Mouse (Mus musculus) CH12F3 (cell line): Measurements from ENCODE around the gene Arhgap21.
"Not testable (repeated sequence)": the region's sequence is repeated elsewhere in the genome, so short reads cannot be mapped to it uniquely, and the experiment has no call there.

Source experiments
- in situ Hi-C: fragments of 300-500 bp; cut with MboI; formaldehyde crosslinking; loops from 2 replicates; pipeline ENCODE4 v1.14.3; 2020; ENCODE audit warnings: low sequenced_read_pairs

Gene Arhgap21

GRCm38 (mm10) chr2:20941105-20941504 lies 27.6 kb downstream of the Arhgap21 start:
- in situ Hi-C loops, result no loop called here

GRCm38 (mm10) chr2:20939367-20939766 lies 29.3 kb downstream of the Arhgap21 start:
- in situ Hi-C loops, result no loop called here

GRCm38 (mm10) chr2:20936609-20937221 lies 32.0 kb downstream of the Arhgap21 start:
- in situ Hi-C loops, result no loop called here

DNA sequence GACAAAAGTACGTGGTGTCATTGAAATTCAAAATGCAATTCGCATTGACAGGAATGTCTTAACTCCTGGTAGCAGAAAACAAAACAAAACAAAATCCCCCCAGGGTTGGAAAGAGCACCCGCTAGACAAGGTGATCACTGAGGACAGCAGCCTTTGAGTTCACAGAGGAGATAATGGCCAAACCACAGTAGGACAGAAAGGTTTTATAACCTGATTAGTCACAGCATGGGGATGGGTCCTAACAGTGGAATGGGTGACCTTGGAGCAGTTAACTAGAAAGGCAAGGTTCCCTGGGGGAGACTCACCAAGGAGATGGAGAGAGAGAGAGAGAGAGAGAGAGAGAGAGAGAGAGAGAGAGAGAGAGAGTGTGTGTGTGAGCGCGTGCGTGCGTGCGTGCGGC lies 34.3 kb downstream of the Arhgap21 start:
- in situ Hi-C loops, result no loop called here

- in situ Hi-C loops, result no loop called here
Observed at GRCm38 (mm10) chr2:20932748-20933313, 35.9 kb downstream of the Arhgap21 start.

- in situ Hi-C loops, result not testable (repeated sequence)
Observed at GRCm38 (mm10) chr2:20931761-20932160, 36.9 kb downstream of the Arhgap21 start.

GRCm38 (mm10) chr2:20928454-20928853 lies 40.2 kb downstream of the Arhgap21 start:
- in situ Hi-C loops, result no loop called here

DNA sequence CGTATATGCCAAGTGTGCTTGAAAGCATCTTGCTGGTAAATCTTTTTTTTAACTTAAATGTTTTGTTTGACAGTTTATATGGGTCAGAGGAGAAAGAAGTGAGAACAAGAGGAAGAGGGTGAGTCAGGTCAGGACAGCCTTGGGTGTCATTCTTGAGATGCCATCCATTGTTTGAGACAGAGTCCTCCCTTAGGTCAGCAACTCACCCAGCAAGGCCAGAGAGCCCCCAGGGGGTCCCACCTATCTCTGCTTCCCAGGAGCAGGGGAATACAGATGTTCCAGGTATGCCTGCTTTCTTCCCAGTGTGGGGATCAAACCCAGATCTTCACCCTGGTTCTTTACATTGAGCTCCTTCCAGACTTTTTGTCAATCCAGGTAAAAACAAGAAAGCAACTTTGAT lies 43.7 kb downstream of the Arhgap21 start:
- in situ Hi-C loops, result no loop called here

DNA sequence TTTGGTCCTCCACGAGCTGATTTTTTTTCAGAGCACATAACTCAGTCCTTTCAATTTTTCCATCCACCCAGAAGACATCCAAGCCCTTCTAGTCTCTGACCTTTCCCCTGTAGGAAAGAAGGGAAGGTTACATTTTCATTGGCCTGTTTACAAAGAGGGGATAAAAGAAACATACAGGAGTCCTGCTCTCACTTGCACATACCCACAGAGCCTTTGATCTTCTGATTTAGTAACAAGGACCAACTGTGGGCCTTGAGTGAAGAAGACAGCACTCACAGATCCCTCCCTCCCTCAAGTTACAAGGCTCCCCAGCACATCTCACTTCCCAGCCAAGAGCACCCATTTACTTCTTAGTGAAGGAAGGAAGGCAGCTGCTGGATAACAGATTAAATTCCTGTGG lies 46.3 kb downstream of the Arhgap21 start:
- in situ Hi-C loops, result no loop called here

DNA sequence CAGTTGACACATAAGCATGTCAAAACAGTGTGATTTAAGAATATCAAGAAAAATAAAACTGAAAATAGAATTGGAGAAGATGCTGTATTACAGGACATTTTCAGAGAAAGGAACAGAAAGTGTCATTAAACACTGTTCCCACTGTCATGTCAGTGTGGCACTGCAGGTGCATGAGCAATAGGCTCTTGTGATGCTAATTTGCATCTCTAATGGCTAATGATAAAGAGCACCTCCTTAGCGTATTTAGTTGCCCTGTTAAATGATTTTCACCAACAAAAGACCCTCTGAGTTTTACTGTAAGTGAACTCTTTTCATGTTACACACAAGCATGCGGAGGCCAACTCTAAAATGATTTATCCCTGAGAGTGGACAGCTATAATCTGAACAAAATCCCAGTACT lies 47.1 kb downstream of the Arhgap21 start:
- in situ Hi-C loops, result no loop called here

DNA sequence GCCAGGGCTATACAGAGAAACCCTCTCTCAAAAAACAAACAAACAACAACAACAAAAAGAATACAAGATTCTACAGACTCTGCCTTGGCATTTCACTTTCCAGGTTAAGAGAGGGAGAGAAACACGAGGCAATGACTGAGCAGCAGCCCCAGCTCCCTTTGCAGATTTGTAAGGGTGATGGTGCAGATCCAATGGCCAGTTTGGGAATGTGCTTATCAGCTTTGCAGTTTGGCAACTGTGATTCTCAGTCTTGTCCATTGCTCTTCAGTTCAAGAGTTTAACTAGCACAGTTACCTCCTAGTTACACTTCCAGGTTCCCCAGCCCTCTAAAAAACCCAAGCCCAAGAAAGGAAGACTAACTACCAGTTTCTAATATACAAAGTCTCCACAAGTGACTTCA lies 47.7 kb downstream of the Arhgap21 start:
- in situ Hi-C loops, result no loop called here

DNA sequence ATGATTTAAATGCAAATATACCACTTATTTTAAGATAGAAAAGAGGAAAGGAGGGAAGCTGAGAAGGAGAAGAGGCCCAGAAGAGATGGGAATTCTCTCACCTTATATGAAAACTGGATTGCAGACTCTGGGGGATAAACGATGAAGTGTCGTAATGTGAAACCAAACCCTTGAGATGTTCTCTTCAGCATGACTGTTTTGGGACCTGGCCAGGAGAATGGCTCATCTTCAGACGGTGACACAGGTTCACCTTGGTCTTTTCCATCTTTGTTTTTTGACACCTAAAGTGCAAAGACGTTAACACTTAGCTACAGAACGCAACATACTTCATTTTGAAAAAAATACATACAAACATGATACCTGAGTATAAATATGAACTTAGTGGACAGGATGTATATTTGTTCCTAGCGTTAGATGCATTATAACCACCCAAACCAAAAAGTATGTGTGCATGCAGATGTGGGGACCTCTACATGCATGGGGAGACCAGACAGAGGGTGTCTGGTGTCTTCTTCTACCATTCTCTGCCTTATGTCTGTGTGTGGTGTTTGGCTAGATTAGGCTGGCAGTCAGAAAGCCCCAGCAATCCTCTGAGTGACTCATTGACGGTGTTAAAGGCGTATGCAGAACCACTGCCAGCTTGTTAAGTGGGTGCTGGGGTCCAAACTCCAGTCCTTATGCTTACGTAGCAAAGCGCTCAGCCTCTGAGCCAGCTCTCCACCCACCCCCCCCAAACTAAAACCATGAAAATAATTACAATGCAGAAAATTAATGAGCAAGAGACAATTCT lies 54.0 kb downstream of the Arhgap21 start:
- in situ Hi-C loops, result no loop called here

DNA sequence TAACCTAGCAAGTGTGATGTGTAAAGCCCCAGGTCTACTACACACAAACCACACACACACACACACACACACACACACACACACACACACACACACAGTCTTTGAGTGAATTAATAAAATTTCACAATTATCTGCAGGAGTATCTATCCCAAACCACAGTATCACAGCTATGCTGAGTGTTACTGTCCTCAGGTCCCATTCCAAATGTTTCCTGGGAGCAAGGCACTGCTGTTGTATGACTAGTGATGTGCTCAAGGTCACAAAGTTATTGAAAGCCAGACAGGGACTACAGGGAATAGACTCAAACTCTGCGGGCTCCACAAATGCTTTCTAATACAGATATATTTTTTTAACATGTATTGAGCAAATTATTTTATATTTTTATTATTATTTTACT lies 55.7 kb downstream of the Arhgap21 start:
- in situ Hi-C loops, result no loop called here

DNA sequence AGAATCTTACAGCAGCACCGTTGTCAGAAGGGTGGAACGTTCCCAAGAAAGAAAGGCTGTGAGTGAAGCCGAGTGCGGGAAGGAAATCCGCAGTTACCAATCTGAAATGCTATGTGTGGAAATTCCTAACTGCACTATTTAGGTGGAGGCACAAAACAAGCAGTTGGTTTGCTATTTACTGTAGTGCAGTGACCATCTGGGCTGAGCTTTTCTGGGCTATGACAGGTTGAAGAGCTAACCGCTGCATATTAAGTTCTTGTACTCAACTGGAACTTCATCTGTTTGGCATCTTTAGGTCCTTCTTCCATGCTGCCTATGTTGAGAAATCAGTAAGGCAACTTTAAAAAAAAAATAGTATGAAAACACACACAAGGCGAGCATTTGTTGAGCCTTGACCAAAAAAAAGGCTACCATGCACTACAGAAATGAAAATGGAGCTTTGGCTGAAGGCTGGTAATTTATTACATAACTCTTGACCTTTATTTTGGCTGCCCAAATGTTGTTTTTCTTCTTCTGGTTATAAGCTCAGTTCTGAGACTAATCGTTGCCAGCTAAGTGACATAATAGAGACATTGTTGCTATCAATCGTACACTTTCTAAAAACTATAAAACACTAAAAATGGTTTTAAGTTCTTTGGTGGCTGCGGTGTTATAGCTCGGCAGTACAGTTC lies 56.2 kb downstream of the Arhgap21 start:
- in situ Hi-C loops, result no loop called here

DNA sequence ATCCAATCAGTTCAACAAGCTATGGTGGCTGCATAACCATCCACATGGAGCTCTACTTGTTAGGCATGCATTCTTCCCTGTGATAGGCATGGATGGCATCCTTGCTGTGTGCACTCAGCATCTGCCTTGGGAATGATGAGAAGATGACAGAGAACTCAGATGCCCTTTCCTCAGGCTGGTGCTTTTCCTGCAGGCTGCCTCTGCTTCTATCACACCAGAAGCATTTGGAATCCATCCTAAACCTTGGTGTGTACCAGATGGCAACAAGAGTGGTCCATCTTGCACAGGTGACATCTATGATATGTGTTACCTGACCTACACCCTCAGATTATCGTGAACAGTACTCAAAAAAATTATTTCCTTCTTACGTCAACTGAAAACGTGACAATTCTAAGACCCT lies 58.2 kb downstream of the Arhgap21 start:
- in situ Hi-C loops, result no loop called here

GRCm38 (mm10) chr2:20909404-20909803 lies 59.3 kb downstream of the Arhgap21 start:
- in situ Hi-C loops, result no loop called here

DNA sequence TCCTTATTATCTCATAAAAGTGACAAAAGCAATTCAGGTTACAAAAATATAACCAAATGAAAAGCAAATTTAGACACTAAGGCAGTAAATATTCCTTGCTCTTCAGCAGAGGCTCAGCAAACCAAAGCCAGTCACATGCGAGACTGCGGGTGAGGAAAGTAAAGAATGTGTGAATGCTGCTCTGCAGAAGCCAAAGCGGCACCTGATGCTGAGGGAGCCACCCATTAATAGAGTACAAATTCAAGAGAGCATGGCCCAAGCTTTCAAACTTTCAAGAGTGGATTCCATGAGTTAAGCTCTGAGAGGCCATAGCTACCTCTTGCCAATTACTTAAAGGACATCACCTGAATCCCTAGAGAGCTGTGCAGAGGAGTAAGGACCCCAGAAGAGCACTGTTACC lies 61.4 kb downstream of the Arhgap21 start:
- in situ Hi-C loops, result no loop called here

GRCm38 (mm10) chr2:20905411-20905810 lies 63.3 kb downstream of the Arhgap21 start:
- in situ Hi-C loops, result no loop called here

DNA sequence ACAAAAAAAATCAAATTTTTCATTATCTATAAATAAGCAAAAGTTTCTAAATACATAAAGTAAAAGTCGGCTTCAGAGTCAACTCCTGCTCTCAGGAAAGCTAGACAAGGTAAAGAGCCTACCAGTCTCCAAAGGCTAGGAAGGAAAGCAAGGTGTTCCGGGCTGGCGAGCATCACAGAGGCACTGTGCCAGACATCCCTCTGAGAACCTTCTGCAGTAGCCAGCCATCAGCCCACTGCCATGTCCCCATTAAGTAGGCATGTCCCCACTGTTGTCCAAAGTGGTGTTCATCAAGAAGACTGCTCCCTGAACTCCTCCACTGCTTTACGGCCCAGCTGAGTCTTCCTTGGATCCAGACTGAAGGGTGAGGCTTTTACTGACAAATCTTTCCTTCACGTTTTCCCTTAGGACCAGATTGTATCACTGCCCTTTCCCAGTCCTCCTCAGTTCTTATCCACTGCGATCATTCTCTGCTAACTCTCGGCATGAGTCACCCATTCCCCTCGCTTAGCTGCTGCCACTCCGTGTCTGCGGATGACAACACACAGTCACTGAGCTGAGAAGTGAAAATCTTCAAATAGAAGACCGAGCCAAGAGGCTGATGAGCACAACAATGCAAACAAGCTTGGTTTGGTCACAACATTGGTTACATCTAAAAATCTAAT lies 65.6 kb downstream of the Arhgap21 start:
- in situ Hi-C loops, result no loop called here

GRCm38 (mm10) chr2:20901916-20902315 lies 66.8 kb downstream of the Arhgap21 start:
- in situ Hi-C loops, result no loop called here

GRCm38 (mm10) chr2:20899301-20899700 lies 69.4 kb downstream of the Arhgap21 start:
- in situ Hi-C loops, result loop anchor here (25.0 kb wide), 3 partner anchors 288 to 1013 kb away; no protein-coding TSS in a partner anchor
